In genomic region chr12:86220200-86221021, GRCm38 (mm10) we compare ENCODE assay signal across 7 mouse cellular contexts. TPM values are rescaled to one million over a fixed set of nuclear protein-coding genes. Genes with fewer than 3 reads are reported as not detected.
A peak's percentile ranks its signal among the peaks of the same experiment; 100 is the strongest.
DNase-seq lines count a peak whose midpoint lies in the region; ATAC-seq lines count a peak whose summit lies in the region.

No protein-coding gene starts in this region.

- peak overlapping the region; percentile 73 for H3K4me2 ChIP-seq in forebrain, embryonic 15.5 days (replicated peaks)
- H3K4me2 ChIP-seq in liver, embryonic 13.5 days, result peak overlapping the region; percentile 82

- H3K27ac ChIP-seq in forebrain, embryonic 15.5 days (replicated peaks), result peak overlapping the region; percentile 38
- peak overlapping the region; percentile 86 for H3K27ac ChIP-seq in liver, embryonic 13.5 days

- 3% methylated on average over 38 of the region's 38 CpGs for WGBS in forebrain, embryonic 15.5 days
- 6% methylated on average over 38 of the region's 38 CpGs for WGBS in liver, embryonic 13.5 days (ENCODE audit: insufficient replicate concordance)

- peaks cover 2% of the 10 kb centered on the region; the same call in 1 of the 2 replicates for H3K27me3 ChIP-seq in forebrain, embryonic 15.5 days
- peaks cover 54% of the 10 kb centered on the region for H3K27me3 ChIP-seq in liver, embryonic 13.5 days

- peak overlapping the region; percentile 37 for H3K9ac ChIP-seq in forebrain, embryonic 15.5 days (replicated peaks)
- peak overlapping the region; percentile 71 for H3K9ac ChIP-seq in liver, embryonic 13.5 days

- H3K4me3 ChIP-seq in forebrain, embryonic 15.5 days, result peak overlapping the region; percentile 38
- H3K4me3 ChIP-seq in liver, embryonic 13.5 days (replicated peaks), result peak overlapping the region; percentile 55

- H3K4me1 ChIP-seq in forebrain, embryonic 15.5 days, result peaks cover 26% of the 10 kb centered on the region
- peaks cover 34% of the 10 kb centered on the region for H3K4me1 ChIP-seq in liver, embryonic 13.5 days (replicated peaks)

- DNase-seq in right cerebral cortex, postnatal 10 days (ENCODE audit: low spot score in 2 of 2), result peak; percentile 52 to 62
- no peak for DNase-seq in right cerebral cortex, adult 2 months (ENCODE audit: low spot score in 2 of 2)
- peak; percentile 72 for DNase-seq in liver, embryonic 13.5 days
- peak; percentile 16 for DNase-seq in yolk sac, embryonic 10.5 days (ENCODE audit: low spot score)
- DNase-seq in gastrocnemius, adult 18-20 months (ENCODE audit: low spot score), result no peak
- DNase-seq in ovary, postnatal 10 days (ENCODE audit: low spot score), result no peak

- H3K36me3 ChIP-seq in forebrain, embryonic 15.5 days, result no peaks in the 10 kb centered on the region
- no peaks in the 10 kb centered on the region for H3K36me3 ChIP-seq in liver, embryonic 13.5 days

- peak; percentile 82 for ATAC-seq in forebrain, embryonic 15.5 days (replicated peaks)
- peak; percentile 97 for ATAC-seq in liver, embryonic 13.5 days (ENCODE audit: low read depth)

- no peaks in the 10 kb centered on the region for H3K9me3 ChIP-seq in forebrain, embryonic 15.5 days
- H3K9me3 ChIP-seq in liver, embryonic 13.5 days (replicated peaks), result no peaks in the 10 kb centered on the region

RNA-seq across cellular contexts. Expression of gene Gpatch2l, which starts 21.2 kb away (rescaled TPM):
- 31.1 and 31.4 TPM in 2 replicates for polyA plus RNA-seq in forebrain, embryonic 15.5 days (2015; fragmentation: Nextera tagmentation; extraction: Ambion mirVana)
- polyA plus RNA-seq in liver, embryonic 13.5 days (2015; fragmentation: Nextera tagmentation; extraction: Ambion mirVana), result 5.6 and 5.9 TPM in 2 replicates
- 10 to 100 TPM; 12.2 to 12.5 TPM for total RNA-seq in gastrocnemius, adult 18-20 months (2021)

Comparison
In these comparisons a context has a peak if more than half of its experiments do, and no peak if none do; other contexts are left out.
1. DNase-seq: peak in right cerebral cortex, postnatal 10 days (2 of 2), liver, embryonic 13.5 days (single experiment) and yolk sac, embryonic 10.5 days (single experiment); none in right cerebral cortex, adult 2 months (0 of 2), gastrocnemius, adult 18-20 months (single experiment) and ovary, postnatal 10 days (single experiment).